Mouse (Mus musculus) bone marrow, adult 2 months (tissue): ENCODE measurements around the gene Chm. TPM values are rescaled to one million over a fixed set of nuclear protein-coding genes. Genes with fewer than 3 reads are reported as not detected.

Experiments used
- H3K27ac ChIP-seq: fragments of 200-500 bp; 2 replicates; pipeline ENCODE4 v1.5.1; 2012; ENCODE audit warnings: low read depth, mild to moderate bottlenecking, control low read depth, inconsistent platforms, low read length; ENCODE audit not compliant: control insufficient read depth, poor library complexity, insufficient read depth
- H3K4me1 ChIP-seq: fragments of 200-500 bp; 2 replicates; pipeline ENCODE4 v1.6.1; 2011; ENCODE audit warnings: low read length; ENCODE audit not compliant: control insufficient read depth, insufficient read depth
- H3K4me3 ChIP-seq: fragments of 200-500 bp; replicated peaks from 2 replicates; pipeline ENCODE3; 2011; ENCODE audit warnings: mild to moderate bottlenecking, low read depth, low read length, control low read depth; ENCODE audit not compliant: control insufficient read depth
- CTCF ChIP-seq: fragments of 200-500 bp; IDR thresholded peaks from 2 replicates; pipeline ENCODE4 v1.5.1; 2011; ENCODE audit warnings: low read length, control low read depth; ENCODE audit not compliant: control insufficient read depth, insufficient read depth
- POLR2A ChIP-seq: fragments of 200-500 bp; IDR thresholded peaks from 2 replicates; pipeline ENCODE4 v1.6.1; 2011; ENCODE audit warnings: low read depth, mild to moderate bottlenecking, control low read depth, low read length, borderline replicate concordance; ENCODE audit not compliant: control insufficient read depth
- WGBS: fragments of 180-500 bp; shearing (Covaris S2); methylation state at CpG from one replicate; pipeline ENCODE4 v1.1.7; 2018; 5-methylcytosine and 5-hydroxymethylcytosine counted together
- polyA plus RNA-seq: library from polyadenylated mRNA; stranded (reverse); fragments of >200 nt; gene quantifications from 2 replicates; pipeline ENCODE4 v1.2.4, GENCODE M21; 2011; ENCODE audit warnings: low replicate concordance; ENCODE audit not compliant: missing spikeins, insufficient read depth, insufficient read length

Chm gene
- polyA plus RNA-seq, 1 experiment, result 9.9 TPM

- H3K27ac ChIP-seq, result no peak overlapping the region
- no peak for TF ChIP-seq POLR2A
- no peak for TF ChIP-seq CTCF
- 85% methylated on average over 2 of the region's 2 CpGs for WGBS
- no peak overlapping the region for H3K4me3 ChIP-seq
- no peaks in the 10 kb centered on the region for H3K4me1 ChIP-seq
These were observed 109.3 kb downstream of the Chm start for GRCm38 (mm10) chrX:113076053-113076452.

GRCm38 (mm10) chrX:113074823-113075222, 110.5 kb downstream of the Chm start:
- H3K27ac ChIP-seq, result no peak overlapping the region
- no peaks in the 10 kb centered on the region for H3K4me1 ChIP-seq
- TF ChIP-seq CTCF (no peak), POLR2A (no peak)
- WGBS, result 79% methylated on average over 4 of the region's 4 CpGs
- H3K4me3 ChIP-seq, result no peak overlapping the region

- 38% methylated on average over 3 of the region's 3 CpGs for WGBS
- Histone ChIP-seq H3K4me3 (no peak overlapping the region), H3K4me1 (no peaks in the 10 kb centered on the region), H3K27ac (no peak overlapping the region)
- no peak for TF ChIP-seq POLR2A
- no peak for TF ChIP-seq CTCF
These were observed 181.7 kb downstream of the Chm start for GRCm38 (mm10) chrX:113003621-113004020.

- WGBS, result 53% methylated on average over 3 of the region's 3 CpGs
- Histone ChIP-seq H3K4me3 (no peak overlapping the region), H3K4me1 (no peaks in the 10 kb centered on the region), H3K27ac (no peak overlapping the region)
- TF ChIP-seq POLR2A (no peak), CTCF (no peak)
These were observed 183.1 kb downstream of the Chm start for GRCm38 (mm10) chrX:113002192-113002591.

Other genes starting within 250 kb of the Chm start
- 0.38 TPM in 1 of 2 replicates, not detected in the other for gene Dach2, start 112.0 kb upstream of the Chm start, polyA plus RNA-seq